Mouse (Mus musculus) thymus, adult 2 months (tissue): ENCODE data around the gene Immt.

Experiments used
- CTCF ChIP-seq: fragments of 200-500 bp; IDR thresholded peaks from 2 replicates; pipeline ENCODE4 v1.5.1; 2012; ENCODE audit warnings: mild to moderate bottlenecking, control low read depth, low read length, moderate library complexity, borderline replicate concordance; ENCODE audit not compliant: control insufficient read depth, poor library complexity, insufficient read depth; ENCODE audit errors: extremely low read depth
- POLR2A ChIP-seq: fragments of 200-500 bp; IDR thresholded peaks from 2 replicates; pipeline ENCODE4 v1.6.1; 2012; ENCODE audit warnings: mild to moderate bottlenecking, low read length, control low read depth, moderate library complexity; ENCODE audit not compliant: control insufficient read depth, poor library complexity, insufficient read depth; ENCODE audit errors: extremely low read depth

GRCm38 (mm10) chr6:71823961-71824360 is 7.2 kb upstream of the Immt start:
- TF ChIP-seq CTCF, result no peak
- no peak; the same call in 1 of the 2 replicates for TF ChIP-seq POLR2A
